Mouse (Mus musculus) heart, postnatal 0 days (tissue): ENCODE results near the gene Iqcf6. TPM values are rescaled to one million over a fixed set of nuclear protein-coding genes. Genes with fewer than 3 reads are reported as not detected.

Experiments used
- ATAC-seq: fragments of 200-750 bp; cut with Nextera tagmentation; 2 replicates; pipeline ENCODE4 v1.8.0; 2017; ENCODE audit warnings: low read depth, moderate number of reproducible peaks, moderate library complexity; ENCODE audit not compliant: insufficient read depth
- DNase-seq: peaks from one replicate; pipeline ENCODE4 v3.0.0-alpha.2; 2016; ENCODE audit warnings: low spot score
- H3K27ac ChIP-seq: fragments of 300-500 bp; sonication (generic); 2 replicates; pipeline ENCODE4 v1.5.1; 2014; ENCODE audit warnings: low read depth, mild to moderate bottlenecking
- H3K27me3 ChIP-seq: fragments of 300-500 bp; sonication (generic); 2 replicates; pipeline ENCODE4 v1.6.1; 2014; ENCODE audit warnings: low read length, mixed read lengths; ENCODE audit not compliant: control insufficient read depth, insufficient read depth
- H3K36me3 ChIP-seq: fragments of 300-500 bp; sonication (generic); replicated peaks from 2 replicates; pipeline ENCODE4 v1.6.1; 2014; ENCODE audit warnings: low read length, mixed read lengths; ENCODE audit not compliant: control insufficient read depth, insufficient read depth
- H3K4me1 ChIP-seq: fragments of 300-500 bp; sonication (generic); 2 replicates; pipeline ENCODE4 v1.6.1; 2014; ENCODE audit warnings: antibody characterized with exemption; ENCODE audit not compliant: control insufficient read depth, insufficient read depth
- H3K4me2 ChIP-seq: fragments of 300-500 bp; sonication (generic); 2 replicates; pipeline ENCODE4 v1.6.1; 2014; ENCODE audit warnings: low read depth, mild to moderate bottlenecking, low read length, moderate library complexity
- H3K4me3 ChIP-seq: fragments of 300-500 bp; sonication (generic); 2 replicates; pipeline ENCODE4 v1.5.1; 2014; ENCODE audit warnings: low read depth, low read length
- H3K9ac ChIP-seq: fragments of 300-500 bp; sonication (generic); replicated peaks from 2 replicates; pipeline ENCODE4 v1.6.1; 2014; ENCODE audit warnings: low read depth, low read length, mixed read lengths
- H3K9me3 ChIP-seq: fragments of 300-500 bp; sonication (generic); replicated peaks from 2 replicates; pipeline ENCODE4 v1.6.1; 2016; ENCODE audit warnings: low read length; ENCODE audit not compliant: control insufficient read depth
- CTCF ChIP-seq: IDR thresholded peaks from 2 replicates; pipeline ENCODE4 v1.5.1; 2016; ENCODE audit warnings: antibody characterized with exemption, control low read depth, low read depth
- EP300 ChIP-seq: IDR thresholded peaks from 2 replicates; pipeline ENCODE4 v1.6.1; 2016; ENCODE audit warnings: antibody characterized with exemption, low read depth
- WGBS: fragments of 180-500 bp; shearing (Covaris S2); extraction: QIAGEN DNeasy Blood & Tissue Kit; methylation state at CpG from one replicate; pipeline ENCODE4 v1.1.7; 2014; 5-methylcytosine and 5-hydroxymethylcytosine counted together
- polyA plus RNA-seq: library from polyadenylated mRNA; unstranded; fragments of >200 nt; fragmentation: Nextera tagmentation; extraction: Ambion mirVana; gene quantifications from 2 replicates; pipeline ENCODE4 v1.2.1, GENCODE M21; 2015
- total RNA-seq: library from RNA; depleted of rRNA; stranded (reverse); fragments of >200 nt; gene quantifications from 2 replicates; pipeline ENCODE4 v1.2.3, GENCODE M21; 2014; ENCODE audit warnings: low replicate concordance; rRNA removed

The Iqcf6 gene
- total and polyA plus RNA-seq, 2 experiments from 2014 or later = not detected

DNA sequence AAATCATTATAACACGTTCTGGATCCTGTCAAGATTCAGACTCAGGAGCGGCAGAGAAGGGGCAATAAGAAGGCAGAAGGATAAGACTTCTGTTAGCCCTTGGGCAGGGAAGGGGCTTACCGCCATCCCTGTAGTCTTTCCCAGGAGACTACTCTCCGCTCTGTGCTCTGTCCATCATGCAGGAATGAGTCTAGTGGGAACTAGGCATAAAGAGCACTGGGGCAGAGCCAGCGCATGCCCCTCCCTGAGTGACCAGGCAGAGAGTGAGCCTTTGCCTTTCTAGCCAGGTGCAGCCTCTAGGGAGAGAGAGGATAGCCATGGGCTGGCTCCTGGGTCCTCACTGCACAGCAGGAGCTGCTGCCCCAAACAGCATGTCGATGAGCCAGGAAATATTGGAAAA, 38.5 kb downstream of the Iqcf6 start:
- ATAC-seq (no peak), DNase-seq (no peak)
- Histone ChIP-seq H3K27me3 (no peaks in the 10 kb centered on the region), H3K27ac (no peak overlapping the region), H3K4me3 (no peak overlapping the region), H3K4me2 (no peak overlapping the region), H3K9me3 (no peaks in the 10 kb centered on the region), H3K9ac (no peak overlapping the region), H3K36me3 (peaks cover 63% of the 10 kb centered on the region), H3K4me1 (peaks cover 17% of the 10 kb centered on the region; the same call in 1 of the 2 replicates)
- WGBS = 85% methylated on average over 6 of the region's 6 CpGs
- TF ChIP-seq CTCF (no peak), EP300 (no peak)

DNA sequence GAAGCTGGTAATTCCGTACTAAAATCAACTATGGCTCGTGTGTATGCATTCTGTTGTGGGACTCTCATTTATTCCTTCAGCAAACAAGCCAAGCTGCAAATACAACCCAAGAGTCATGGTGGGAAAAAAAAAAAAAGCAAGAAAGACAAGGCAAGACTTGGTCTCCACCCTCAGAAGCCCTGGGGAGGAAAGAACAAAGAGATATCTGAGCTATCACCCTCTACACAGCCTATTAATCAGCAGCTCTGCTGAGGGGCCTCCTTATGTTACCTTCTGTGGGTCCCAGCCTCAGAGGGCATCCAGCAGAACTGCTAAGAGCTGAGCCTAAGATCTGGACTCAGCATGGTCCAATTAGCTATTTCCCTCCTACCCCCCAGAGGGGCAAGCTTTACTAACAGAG, 47.5 kb downstream of the Iqcf6 start:
- H3K4me3 ChIP-seq = no peak overlapping the region
- DNase-seq (no peak), ATAC-seq (no peak)
- peaks cover 60% of the 10 kb centered on the region for H3K36me3 ChIP-seq
- TF ChIP-seq EP300 (no peak), CTCF (no peak)
- H3K4me1 ChIP-seq = no peaks in the 10 kb centered on the region
- H3K9me3 ChIP-seq = no peaks in the 10 kb centered on the region
- 87% methylated on average over 2 of the region's 2 CpGs for WGBS
- no peak overlapping the region for H3K4me2 ChIP-seq
- no peak overlapping the region for H3K9ac ChIP-seq
- no peaks in the 10 kb centered on the region for H3K27me3 ChIP-seq
- H3K27ac ChIP-seq = no peak overlapping the region

DNA sequence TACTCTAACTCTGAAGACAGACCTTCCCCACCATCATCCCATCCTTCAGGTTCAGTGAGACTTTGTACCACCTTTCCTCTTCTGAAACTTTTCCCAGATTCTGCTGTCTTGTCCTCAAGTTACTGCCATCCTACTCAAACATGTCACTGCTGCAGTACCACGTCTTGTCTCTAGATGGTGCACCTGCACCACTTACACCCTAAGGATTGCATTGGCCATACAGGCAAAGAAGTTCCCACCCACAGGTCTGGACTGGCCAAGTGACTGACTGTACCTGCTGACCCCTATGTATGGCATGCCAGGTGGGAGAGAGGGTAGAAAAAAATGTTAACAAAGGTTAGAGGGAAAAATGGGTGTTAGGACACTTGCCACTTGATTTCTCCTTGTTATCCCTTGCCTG, 49.1 kb downstream of the Iqcf6 start:
- no peaks in the 10 kb centered on the region for H3K9me3 ChIP-seq
- peaks cover 62% of the 10 kb centered on the region for H3K36me3 ChIP-seq
- no peak overlapping the region for H3K4me3 ChIP-seq
- H3K4me1 ChIP-seq = no peaks in the 10 kb centered on the region
- H3K27me3 ChIP-seq = no peaks in the 10 kb centered on the region
- 0% methylated on average over 1 of the region's 1 CpGs for WGBS
- no peak overlapping the region for H3K27ac ChIP-seq
- TF ChIP-seq EP300 (no peak), CTCF (peak; percentile 99)
- DNase-seq (peak; percentile 66), ATAC-seq (peak; percentile 65)
- no peak overlapping the region for H3K4me2 ChIP-seq
- H3K9ac ChIP-seq = no peak overlapping the region

DNA sequence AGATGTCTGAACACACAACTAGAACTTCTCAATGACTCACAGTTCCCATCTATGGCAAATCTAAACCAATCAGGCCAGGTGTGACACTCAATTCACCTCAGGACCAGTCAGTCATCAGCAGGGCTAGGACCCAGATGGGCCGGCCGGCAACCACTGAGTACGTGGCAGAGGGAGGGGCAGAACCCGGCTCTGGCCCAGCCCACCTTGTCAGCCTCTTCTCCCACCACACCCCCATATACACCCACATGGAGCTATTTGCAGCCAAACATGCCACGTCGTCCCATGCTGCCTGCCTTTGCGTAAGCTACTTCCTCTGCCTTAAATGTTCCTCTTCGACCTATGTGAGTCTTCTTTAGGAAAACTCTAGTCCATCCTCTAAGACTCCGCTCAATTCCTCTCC, 49.6 kb downstream of the Iqcf6 start:
- H3K27me3 ChIP-seq = no peaks in the 10 kb centered on the region
- TF ChIP-seq CTCF (no peak), EP300 (no peak)
- WGBS = 77% methylated on average over 9 of the region's 9 CpGs
- H3K9ac ChIP-seq = no peak overlapping the region
- DNase-seq (no peak), ATAC-seq (no peak)
- no peaks in the 10 kb centered on the region for H3K4me1 ChIP-seq
- no peak overlapping the region for H3K4me2 ChIP-seq
- peaks cover 62% of the 10 kb centered on the region for H3K36me3 ChIP-seq
- no peaks in the 10 kb centered on the region for H3K9me3 ChIP-seq
- H3K4me3 ChIP-seq = no peak overlapping the region
- no peak overlapping the region for H3K27ac ChIP-seq

DNA sequence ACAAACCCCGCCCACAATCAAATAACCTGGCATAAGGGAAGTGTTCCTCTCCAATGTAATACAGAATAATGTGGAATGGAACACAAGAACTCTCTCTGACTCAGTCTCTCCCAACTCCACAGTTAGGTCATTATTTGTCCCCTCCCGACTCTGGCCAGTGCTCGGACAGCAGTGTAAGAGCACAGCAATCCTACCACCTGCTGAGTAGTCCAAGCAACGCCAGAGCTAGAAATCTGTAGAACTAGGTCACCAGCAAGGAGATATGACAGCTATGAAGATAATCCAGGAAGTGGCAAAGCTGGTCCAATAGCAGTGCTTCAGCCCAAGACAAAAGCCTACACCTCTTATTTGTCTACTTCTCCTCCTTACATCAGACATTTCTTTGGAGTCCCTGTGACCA, 50.2 kb downstream of the Iqcf6 start:
- WGBS = 67% methylated on average over 4 of the region's 4 CpGs
- H3K27ac ChIP-seq = no peak overlapping the region
- H3K9ac ChIP-seq = no peak overlapping the region
- TF ChIP-seq EP300 = no peak
- no peak for TF ChIP-seq CTCF
- H3K27me3 ChIP-seq = no peaks in the 10 kb centered on the region
- DNase-seq (no peak), ATAC-seq (no peak)
- no peaks in the 10 kb centered on the region for H3K9me3 ChIP-seq
- H3K4me3 ChIP-seq = no peak overlapping the region
- H3K4me1 ChIP-seq = no peaks in the 10 kb centered on the region
- H3K36me3 ChIP-seq = peaks cover 61% of the 10 kb centered on the region
- no peak overlapping the region for H3K4me2 ChIP-seq

Other genes starting within 250 kb of the Iqcf6 start
- 783 and 913 TPM in 2 replicates for gene Rpl29, start 197.1 kb upstream of the Iqcf6 start, total RNA-seq
- 504 and 531 TPM in 2 replicates for gene Rpl29, start 197.1 kb upstream of the Iqcf6 start, polyA plus RNA-seq
- 38.5 and 45.3 TPM in 2 replicates for gene Acy1, start 188.3 kb upstream of the Iqcf6 start, total RNA-seq
- gene Acy1, start 188.3 kb upstream of the Iqcf6 start, polyA plus RNA-seq = 19.0 and 20.1 TPM in 2 replicates
- gene Abhd14b, start 179.1 kb upstream of the Iqcf6 start, total RNA-seq = 14.9 and 46.8 TPM in 2 replicates
- 5.3 and 5.9 TPM in 2 replicates for gene Abhd14b, start 179.1 kb upstream of the Iqcf6 start, polyA plus RNA-seq
- 57.3 and 64.8 TPM in 2 replicates for gene Abhd14a, start 178.9 kb upstream of the Iqcf6 start, total RNA-seq
- gene Abhd14a, start 178.9 kb upstream of the Iqcf6 start, polyA plus RNA-seq = 45.8 and 47.1 TPM in 2 replicates
- gene Pcbp4, start 173.3 kb upstream of the Iqcf6 start, total RNA-seq = 157 and 188 TPM in 2 replicates
- 40.9 and 44.1 TPM in 2 replicates for gene Pcbp4, start 173.3 kb upstream of the Iqcf6 start, polyA plus RNA-seq
- gene Gpr62, start 160.6 kb upstream of the Iqcf6 start, total RNA-seq = not detected in 2 replicates
- gene Gpr62, start 160.6 kb upstream of the Iqcf6 start, polyA plus RNA-seq = 0.11 TPM in 1 of 2 replicates, not detected in the other
- 16.5 and 54.6 TPM in 2 replicates for gene Rrp9, start 150.6 kb upstream of the Iqcf6 start, total RNA-seq
- 17.6 and 21.0 TPM in 2 replicates for gene Rrp9, start 150.6 kb upstream of the Iqcf6 start, polyA plus RNA-seq
- gene Parp3, start 149.6 kb upstream of the Iqcf6 start, total RNA-seq = 7.2 and 16.7 TPM in 2 replicates
- gene Parp3, start 149.6 kb upstream of the Iqcf6 start, polyA plus RNA-seq = 2.8 and 2.9 TPM in 2 replicates
- gene Iqcf1, start 126.6 kb upstream of the Iqcf6 start, total RNA-seq = not detected in 2 replicates
- gene Iqcf1, start 126.6 kb upstream of the Iqcf6 start, polyA plus RNA-seq = not detected in 2 replicates
- not detected in 2 replicates for gene Iqcf5, start 112.0 kb upstream of the Iqcf6 start, total RNA-seq
- gene Iqcf5, start 112.0 kb upstream of the Iqcf6 start, polyA plus RNA-seq = not detected in 2 replicates
- not detected in 2 replicates for gene Iqcf3, start 65.0 kb upstream of the Iqcf6 start, total RNA-seq
- not detected in 2 replicates for gene Iqcf3, start 65.0 kb upstream of the Iqcf6 start, polyA plus RNA-seq
- gene Iqcf4, start 55.6 kb upstream of the Iqcf6 start, total RNA-seq = not detected in 2 replicates
- not detected in 2 replicates for gene Iqcf4, start 55.6 kb upstream of the Iqcf6 start, polyA plus RNA-seq
- not detected in 2 replicates for gene Grm2, start 29.5 kb downstream of the Iqcf6 start, total RNA-seq
- gene Grm2, start 29.5 kb downstream of the Iqcf6 start, polyA plus RNA-seq = not detected in 2 replicates
- 30.9 and 122 TPM in 2 replicates for gene Tex264, start 59.3 kb downstream of the Iqcf6 start, total RNA-seq
- gene Tex264, start 59.3 kb downstream of the Iqcf6 start, polyA plus RNA-seq = 44.6 and 47.9 TPM in 2 replicates
- gene Rad54l2, start 162.6 kb downstream of the Iqcf6 start, total RNA-seq = 10.8 and 23.2 TPM in 2 replicates
- gene Rad54l2, start 162.6 kb downstream of the Iqcf6 start, polyA plus RNA-seq = 1.8 and 1.9 TPM in 2 replicates
- gene Dcaf1, start 195.3 kb downstream of the Iqcf6 start, total RNA-seq = 19.7 and 20.9 TPM in 2 replicates
- gene Dcaf1, start 195.3 kb downstream of the Iqcf6 start, polyA plus RNA-seq = 6.4 and 7.1 TPM in 2 replicates